Mouse (Mus musculus): ENCODE data around the gene Phf24. TPM values are rescaled to one million over a fixed set of nuclear protein-coding genes. Genes with fewer than 3 reads are reported as not detected.

The Phf24 gene
- total and polyA plus RNA-seq, 3 experiments = 0.31 to 0.92 TPM; not detected in 1

DNA sequence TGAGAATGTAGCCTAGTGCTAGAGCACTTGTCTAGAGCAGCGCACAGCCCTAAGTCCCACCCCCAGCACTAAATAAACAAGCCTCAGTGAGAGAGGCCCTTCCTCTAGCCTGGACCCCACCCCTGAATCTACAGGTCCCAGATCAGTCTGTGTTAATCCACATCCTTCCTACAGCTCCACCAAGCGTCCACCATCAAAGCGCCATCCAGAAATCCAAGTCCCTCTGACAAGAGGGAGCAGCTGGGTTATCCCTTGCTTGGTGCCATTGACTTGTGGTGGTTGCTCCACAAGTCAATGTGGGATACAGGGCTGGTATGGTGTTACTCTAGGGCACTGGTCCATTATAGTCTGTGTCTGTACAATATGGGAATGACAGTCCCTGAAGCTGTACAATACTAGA lies 38.7 kb downstream of the Phf24 start:
- no peak for DNase-seq (ENCODE audit: low read depth, low spot score)
- Histone ChIP-seq H3K9ac (ENCODE audit: control insufficient read depth, low read depth, low read length, poor library complexity, severe bottlenecking) (no peak overlapping the region), H3K79me2 (ENCODE audit: control insufficient read depth, insufficient read depth, low read length, poor library complexity) (no peaks in the 10 kb centered on the region), H3K36me3 (ENCODE audit: control insufficient read depth in 1 of 2, insufficient read depth in 2 of 2, low read length in 2 of 2) (peaks cover 0 to 4% of the 10 kb centered on the region in 2 experiments; a peak in 2 of 4 replicates), H3K27me3 (ENCODE audit: control insufficient read depth in 1 of 2, insufficient read depth in 2 of 2, low read length in 2 of 2) (no peaks in the 10 kb centered on the region), H3K4me3 (ENCODE audit: control insufficient read depth in 1 of 2, insufficient read depth in 1 of 2, low read depth in 2 of 2, low read length in 2 of 2) (no peak overlapping the region), H3K9me3 (replicated peaks; ENCODE audit: insufficient read depth, low read length) (no peaks in the 10 kb centered on the region), H3K4me1 (ENCODE audit: control insufficient read depth in 1 of 2, insufficient read depth in 2 of 2, low read length in 2 of 2) (peaks cover 0 to 4% of the 10 kb centered on the region in 2 experiments; a peak in 2 of 4 replicates), H3K27ac (ENCODE audit: control insufficient read depth, low read depth, low read length) (no peak overlapping the region)
- TF ChIP-seq ZNF384 (IDR thresholded peaks at IDR 0.05; ENCODE audit: low read depth, low read length) (no peak), MYC (IDR thresholded peaks at IDR 0.05; ENCODE audit: low read depth, low read length) (no peak), RCOR1 (IDR thresholded peaks at IDR 0.05; ENCODE audit: low read depth, low read length) (no peak), ETS1 (IDR thresholded peaks at IDR 0.05; ENCODE audit: low read depth, low read length) (no peak), NRF1 (IDR thresholded peaks at IDR 0.05; ENCODE audit: insufficient read depth, low read depth, low read length, poor library complexity, severe bottlenecking) (no peak), BHLHE40 (IDR thresholded peaks at IDR 0.05; ENCODE audit: borderline replicate concordance, low read depth, low read length) (no peak), MAZ (IDR thresholded peaks at IDR 0.05; ENCODE audit: low read depth, low read length) (no peak), CHD1 (IDR thresholded peaks at IDR 0.05; ENCODE audit: low read depth, low read length) (no peak), MAX (IDR thresholded peaks at IDR 0.05; ENCODE audit: low read length) (no peak), POLR2A (IDR thresholded peaks at IDR 0.05; ENCODE audit: control insufficient read depth in 1 of 2, insufficient read depth in 1 of 2, low read depth in 1 of 2, low read length in 2 of 2, poor library complexity in 1 of 2) (no peak), MEF2A (IDR thresholded peaks at IDR 0.05; ENCODE audit: extremely low read depth, insufficient replicate concordance, low read depth, low read length, poor library complexity, severe bottlenecking) (no peak)

DNA sequence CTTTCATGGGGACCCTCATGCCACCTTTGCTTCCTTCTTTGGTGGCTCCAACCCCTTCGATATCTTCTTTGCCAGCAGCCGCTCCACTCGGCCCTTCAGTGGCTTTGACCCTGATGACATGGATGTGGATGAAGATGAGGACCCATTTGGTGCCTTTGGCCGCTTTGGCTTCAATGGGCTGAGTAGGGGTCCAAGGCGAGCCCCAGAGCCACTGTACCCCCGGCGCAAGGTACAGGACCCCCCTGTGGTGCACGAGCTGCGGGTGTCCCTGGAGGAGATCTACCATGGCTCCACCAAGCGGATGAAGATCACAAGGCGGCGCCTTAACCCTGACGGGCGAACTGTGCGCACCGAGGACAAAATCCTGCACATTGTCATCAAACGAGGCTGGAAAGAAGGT lies 40.1 kb downstream of the Phf24 start:
- Histone ChIP-seq H3K9me3 (replicated peaks; ENCODE audit: insufficient read depth, low read length) (no peaks in the 10 kb centered on the region), H3K36me3 (ENCODE audit: control insufficient read depth in 1 of 2, insufficient read depth in 2 of 2, low read length in 2 of 2) (peaks cover 0 to 4% of the 10 kb centered on the region in 2 experiments; a peak in 2 of 4 replicates), H3K79me2 (ENCODE audit: control insufficient read depth, insufficient read depth, low read length, poor library complexity) (no peaks in the 10 kb centered on the region), H3K9ac (ENCODE audit: control insufficient read depth, low read depth, low read length, poor library complexity, severe bottlenecking) (no peak overlapping the region), H3K4me1 (ENCODE audit: control insufficient read depth in 1 of 2, insufficient read depth in 2 of 2, low read length in 2 of 2) (peaks cover 0 to 4% of the 10 kb centered on the region in 2 experiments; a peak in 1 of 4 replicates), H3K4me3 (ENCODE audit: control insufficient read depth in 1 of 2, insufficient read depth in 1 of 2, low read depth in 2 of 2, low read length in 2 of 2) (no peak overlapping the region), H3K27me3 (ENCODE audit: control insufficient read depth in 1 of 2, insufficient read depth in 2 of 2, low read length in 2 of 2) (no peaks in the 10 kb centered on the region), H3K27ac (ENCODE audit: control insufficient read depth, low read depth, low read length) (no peak overlapping the region)
- DNase-seq (ENCODE audit: low read depth, low spot score) = no peak
- TF ChIP-seq ELF1 (IDR thresholded peaks at IDR 0.05; ENCODE audit: low read depth, low read length) (no peak), MEF2A (IDR thresholded peaks at IDR 0.05; ENCODE audit: extremely low read depth, insufficient replicate concordance, low read depth, low read length, poor library complexity, severe bottlenecking) (no peak), MXI1 (IDR thresholded peaks at IDR 0.05; ENCODE audit: low read depth, low read length) (no peak), UBTF (IDR thresholded peaks at IDR 0.05; ENCODE audit: borderline replicate concordance, insufficient read depth, low read depth, low read length) (no peak), MYB (IDR thresholded peaks at IDR 0.05; ENCODE audit: low read depth, low read length) (no peak), JUND (IDR thresholded peaks at IDR 0.05; ENCODE audit: low read depth, low read length) (no peak), RAD21 (IDR thresholded peaks at IDR 0.05; ENCODE audit: low read depth, low read length) (no peak), SIN3A (IDR thresholded peaks at IDR 0.05; ENCODE audit: low read length) (no peak), USF1 (IDR thresholded peaks at IDR 0.05; ENCODE audit: low read depth, low read length) (no peak), TBP (IDR thresholded peaks at IDR 0.05; ENCODE audit: low read depth, low read length) (no peak), ZC3H11A (IDR thresholded peaks at IDR 0.05; ENCODE audit: low read depth, low read length) (no peak), CHD2 (IDR thresholded peaks at IDR 0.05; ENCODE audit: low read length) (no peak), ZKSCAN1 (IDR thresholded peaks at IDR 0.05; ENCODE audit: low read depth, low read length) (no peak), NRF1 (IDR thresholded peaks at IDR 0.05; ENCODE audit: insufficient read depth, low read depth, low read length, poor library complexity, severe bottlenecking) (no peak), SMC3 (IDR thresholded peaks at IDR 0.05; ENCODE audit: low read depth, low read length) (no peak), MAX (IDR thresholded peaks at IDR 0.05; ENCODE audit: low read length) (no peak)

All from MEL (cell line).